Mouse (Mus musculus): ENCODE data around the gene Hsd17b1. TPM values are rescaled to one million over a fixed set of nuclear protein-coding genes. Genes with fewer than 3 reads are reported as not detected.

The Hsd17b1 gene
- polyA plus RNA-seq, 1 experiment from 2014 or later: not detected

DNA sequence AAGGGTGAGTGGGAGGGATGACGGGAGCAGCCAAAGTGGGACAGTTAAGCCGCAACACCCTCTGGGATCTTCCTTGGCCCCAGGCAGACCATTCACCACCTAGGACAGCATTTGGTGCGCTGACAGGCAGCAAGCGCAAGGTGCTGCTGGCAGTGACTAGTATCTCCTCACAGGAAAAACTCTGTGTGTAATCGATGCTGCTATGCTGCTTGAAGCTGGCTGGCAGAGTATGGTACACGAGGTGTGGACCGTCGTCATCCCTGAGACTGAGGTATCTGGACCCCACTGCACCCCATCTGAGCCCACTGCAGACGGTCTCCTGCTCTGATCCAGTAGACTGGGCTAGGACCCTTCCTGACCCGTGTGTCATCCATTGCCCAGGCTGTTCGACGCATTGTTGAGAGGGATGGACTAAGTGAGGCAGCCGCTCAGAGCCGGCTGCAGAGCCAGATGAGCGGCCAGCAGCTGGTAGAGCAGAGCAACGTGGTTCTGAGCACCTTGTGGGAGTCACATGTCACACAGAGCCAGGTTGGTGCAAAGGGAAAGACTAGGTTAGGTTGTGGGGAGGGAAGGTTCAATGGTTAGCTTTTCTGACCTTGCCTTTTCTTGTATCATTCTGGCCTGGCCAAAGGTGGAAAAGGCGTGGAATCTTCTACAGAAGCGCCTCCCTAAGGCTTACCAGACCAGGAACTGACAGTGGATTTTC, 7.6 kb downstream of the Hsd17b1 start:
- Histone ChIP-seq H3K27ac (ENCODE audit: poor library complexity, severe bottlenecking) (peak overlapping the region; percentile 74; the same call in 1 of the 2 replicates), H3K9ac (peak overlapping the region; percentile 92; the same call in 1 of the 2 replicates), H3K9me3 (replicated peaks) (no peaks in the 10 kb centered on the region), H3K36me3 (peaks cover 40% of the 10 kb centered on the region), H3K4me3 (no peak overlapping the region), H3K27me3 (replicated peaks) (peaks cover 5% of the 10 kb centered on the region), H3K4me1 (replicated peaks) (peaks cover 42% of the 10 kb centered on the region), H3K4me2 (peak overlapping the region; percentile 95)
- no peak for ATAC-seq (ENCODE audit: insufficient number of reproducible peaks, low FRiP score)
- WGBS: 90% methylated on average over 18 of the region's 18 CpGs

DNA sequence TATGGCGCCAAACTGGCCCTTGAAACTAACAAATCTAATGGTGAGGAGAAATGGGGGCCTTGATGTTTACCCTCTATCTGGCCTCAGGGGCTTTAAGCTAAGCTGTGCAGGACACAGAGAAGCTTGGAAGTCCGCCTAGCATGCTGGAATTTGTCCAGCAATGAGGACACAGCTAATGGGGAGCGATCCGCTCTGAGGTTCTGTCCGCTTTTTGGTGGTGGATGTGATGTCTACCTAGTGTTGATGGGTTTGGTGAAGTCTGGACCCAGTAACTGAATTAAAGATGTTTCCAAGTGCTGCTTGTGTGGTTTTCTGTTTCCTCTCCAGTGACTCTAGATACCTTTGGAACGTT, 8.1 kb downstream of the Hsd17b1 start:
- peak overlapping the region; percentile 95 for H3K4me2 ChIP-seq
- H3K9ac ChIP-seq: peak overlapping the region; percentile 92
- peaks cover 42% of the 10 kb centered on the region for H3K4me1 ChIP-seq (replicated peaks)
- peaks cover 45% of the 10 kb centered on the region for H3K36me3 ChIP-seq
- peak overlapping the region; percentile 74 for H3K27ac ChIP-seq (ENCODE audit: poor library complexity, severe bottlenecking)
- peak overlapping the region; percentile 86 for H3K4me3 ChIP-seq
- H3K9me3 ChIP-seq (replicated peaks): no peaks in the 10 kb centered on the region
- no peaks in the 10 kb centered on the region for H3K27me3 ChIP-seq (replicated peaks)
- 75% methylated on average over 6 of the region's 6 CpGs for WGBS
- ATAC-seq (ENCODE audit: insufficient number of reproducible peaks, low FRiP score): no peak

GRCm38 (mm10) chr11:101086756-101087681, 8.8 kb downstream of the Hsd17b1 start, which contains the start of gene Mlx:
Gene Mlx, plus strand, starts transcription at chr11:101087277.
- WGBS: 2% methylated on average over 52 of the region's 52 CpGs
- Histone ChIP-seq H3K27me3 (replicated peaks) (no peaks in the 10 kb centered on the region), H3K4me1 (replicated peaks) (peaks cover 39% of the 10 kb centered on the region), H3K27ac (ENCODE audit: poor library complexity, severe bottlenecking) (peak within 1 kb of the TSS; percentile 74), H3K9ac (peak within 1 kb of the TSS; percentile 92), H3K9me3 (replicated peaks) (no peaks in the 10 kb centered on the region), H3K36me3 (peaks cover 52% of the 10 kb centered on the region), H3K4me2 (peak within 1 kb of the TSS; percentile 95), H3K4me3 (peak within 1 kb of the TSS; percentile 86)
- peak; percentile 87 for ATAC-seq (ENCODE audit: insufficient number of reproducible peaks, low FRiP score)

- no peaks in the 10 kb centered on the region for H3K27me3 ChIP-seq (replicated peaks)
- H3K4me1 ChIP-seq (replicated peaks): peaks cover 39% of the 10 kb centered on the region
- peaks cover 59% of the 10 kb centered on the region for H3K36me3 ChIP-seq
- peak overlapping the region; percentile 95 for H3K4me2 ChIP-seq
- H3K27ac ChIP-seq (ENCODE audit: poor library complexity, severe bottlenecking): peak overlapping the region; percentile 73
- H3K4me3 ChIP-seq: peak overlapping the region; percentile 86
- peak overlapping the region; percentile 92 for H3K9ac ChIP-seq
- no peaks in the 10 kb centered on the region for H3K9me3 ChIP-seq (replicated peaks)
- 14% methylated on average over 8 of the region's 8 CpGs for WGBS
- no peak for ATAC-seq (ENCODE audit: insufficient number of reproducible peaks, low FRiP score)
These were observed 9.5 kb downstream of the Hsd17b1 start for GRCm38 (mm10) chr11:101087682-101088055.

GRCm38 (mm10) chr11:101089931-101090330, 11.7 kb downstream of the Hsd17b1 start:
- 81% methylated on average over 1 of the region's 1 CpGs for WGBS
- H3K27ac ChIP-seq (ENCODE audit: poor library complexity, severe bottlenecking): no peak overlapping the region
- ATAC-seq (ENCODE audit: insufficient number of reproducible peaks, low FRiP score): no peak
- H3K27me3 ChIP-seq (replicated peaks): no peaks in the 10 kb centered on the region
- peaks cover 37% of the 10 kb centered on the region for H3K4me1 ChIP-seq (replicated peaks)
- H3K9ac ChIP-seq: no peak overlapping the region
- no peak overlapping the region for H3K4me3 ChIP-seq
- peaks cover 68% of the 10 kb centered on the region for H3K36me3 ChIP-seq
- H3K4me2 ChIP-seq: no peak overlapping the region
- H3K9me3 ChIP-seq (replicated peaks): no peaks in the 10 kb centered on the region

DNA sequence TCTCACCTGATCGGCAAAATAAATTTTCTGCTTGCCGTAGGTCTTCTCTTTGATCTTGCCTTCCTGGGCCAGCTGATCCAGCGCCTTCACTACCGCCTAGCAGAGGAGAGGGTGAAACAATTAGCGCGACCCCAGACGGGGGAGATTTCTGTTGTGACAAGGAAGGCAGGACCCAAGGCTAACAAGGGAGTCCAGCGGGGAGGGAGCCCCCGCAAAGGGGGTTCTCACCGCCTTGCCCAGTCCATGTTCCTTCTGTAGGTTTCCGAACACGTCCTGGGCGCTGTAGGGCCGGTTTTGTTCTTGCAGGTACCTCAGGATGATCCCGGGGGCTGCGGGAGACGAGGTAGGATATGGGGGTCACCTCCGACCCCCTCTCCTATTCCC, 16.7 kb downstream of the Hsd17b1 start:
- WGBS: 1% methylated on average over 18 of the region's 18 CpGs
- H3K4me1 ChIP-seq (replicated peaks): peaks cover 10% of the 10 kb centered on the region
- no peak overlapping the region for H3K27ac ChIP-seq (ENCODE audit: poor library complexity, severe bottlenecking)
- H3K27me3 ChIP-seq (replicated peaks): no peaks in the 10 kb centered on the region
- ATAC-seq (ENCODE audit: insufficient number of reproducible peaks, low FRiP score): no peak
- no peaks in the 10 kb centered on the region for H3K9me3 ChIP-seq (replicated peaks)
- H3K36me3 ChIP-seq: peaks cover 75% of the 10 kb centered on the region
- peak overlapping the region; percentile 94 for H3K4me2 ChIP-seq
- H3K9ac ChIP-seq: peak overlapping the region; percentile 90
- peak overlapping the region; percentile 84 for H3K4me3 ChIP-seq

DNA sequence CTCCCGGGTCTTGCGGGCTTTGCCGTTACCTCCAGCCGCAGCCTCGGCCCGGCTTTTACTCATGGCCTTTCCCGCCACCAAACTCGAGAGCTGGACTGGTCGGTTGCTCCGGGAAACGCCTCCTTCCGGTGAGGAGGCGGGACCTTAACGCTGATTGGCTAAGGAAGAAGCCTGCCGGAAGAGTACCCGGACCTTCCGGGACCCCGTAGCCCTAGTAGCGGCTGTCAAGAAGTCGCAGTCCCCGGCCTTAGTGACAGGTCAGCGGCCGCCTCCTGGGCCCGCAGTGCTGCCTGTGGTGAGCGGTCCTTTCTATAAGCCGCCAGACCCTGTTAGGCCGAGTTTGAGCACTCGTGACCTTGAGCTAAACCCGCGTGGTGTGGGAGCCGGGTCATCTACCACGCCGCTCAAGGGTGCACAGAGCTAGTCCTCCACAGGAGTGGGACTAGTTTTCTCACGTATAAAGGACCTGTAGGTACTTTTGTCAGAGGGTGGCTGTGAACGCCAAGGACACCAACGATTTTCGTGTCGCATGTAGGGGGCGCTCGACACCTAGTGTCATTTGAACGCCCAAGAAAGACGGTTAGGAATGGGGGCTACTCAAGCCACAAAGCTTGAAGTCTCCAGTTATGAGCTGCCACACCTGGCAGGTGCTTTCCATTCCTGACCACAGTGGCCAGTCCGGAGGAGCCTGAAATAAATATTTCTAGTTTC, 17.3 kb downstream of the Hsd17b1 start, which contains the start of gene Psmc3ip:
Gene Psmc3ip (minus strand): TSS at position 123 of the 711 bp plus-strand sequence.
- peaks cover 10% of the 10 kb centered on the region for H3K4me1 ChIP-seq (replicated peaks)
- H3K27me3 ChIP-seq (replicated peaks): no peaks in the 10 kb centered on the region
- peak within 1 kb of the TSS; percentile 97 for H3K27ac ChIP-seq (ENCODE audit: poor library complexity, severe bottlenecking)
- no peaks in the 10 kb centered on the region for H3K9me3 ChIP-seq (replicated peaks)
- peak within 1 kb of the TSS; percentile 94 for H3K4me2 ChIP-seq
- H3K9ac ChIP-seq: peak within 1 kb of the TSS; percentile 90
- peaks cover 75% of the 10 kb centered on the region for H3K36me3 ChIP-seq
- H3K4me3 ChIP-seq: peak within 1 kb of the TSS; percentile 84
- peak; percentile 93 for ATAC-seq (ENCODE audit: insufficient number of reproducible peaks, low FRiP score)
- under 1% methylated on average over 43 of the region's 43 CpGs for WGBS

GRCm38 (mm10) chr11:101098231-101098630, 20.0 kb downstream of the Hsd17b1 start:
- 0 out of 2 replicates have a peak overlapping the region, but pooled peaks have one; percentile 27 for H3K9ac ChIP-seq
- H3K4me1 ChIP-seq (replicated peaks): peaks cover 12% of the 10 kb centered on the region
- no peak overlapping the region for H3K27ac ChIP-seq (ENCODE audit: poor library complexity, severe bottlenecking)
- H3K9me3 ChIP-seq (replicated peaks): no peaks in the 10 kb centered on the region
- no peak overlapping the region for H3K4me2 ChIP-seq
- 90% methylated on average over 8 of the region's 8 CpGs for whole genome bisulfite sequencing
- H3K27me3 ChIP-seq (replicated peaks): no peaks in the 10 kb centered on the region
- H3K36me3 ChIP-seq: peaks cover 72% of the 10 kb centered on the region
- H3K4me3 ChIP-seq: no peak overlapping the region
- ATAC-seq (ENCODE audit: insufficient number of reproducible peaks, low FRiP score): no peak

GRCm38 (mm10) chr11:101103011-101103410, 24.8 kb downstream of the Hsd17b1 start:
- Histone ChIP-seq H3K9ac (no peak overlapping the region), H3K36me3 (peaks cover 71% of the 10 kb centered on the region), H3K4me2 (no peak overlapping the region), H3K4me3 (no peak overlapping the region), H3K9me3 (replicated peaks) (no peaks in the 10 kb centered on the region), H3K4me1 (replicated peaks) (0 out of 2 replicates have a peak, but pooled peaks cover 3% of the 10 kb centered on the region), H3K27ac (ENCODE audit: poor library complexity, severe bottlenecking) (no peak overlapping the region), H3K27me3 (replicated peaks) (no peaks in the 10 kb centered on the region)
- no peak for ATAC-seq (ENCODE audit: insufficient number of reproducible peaks, low FRiP score)
- 88% methylated on average over 5 of the region's 5 CpGs for WGBS

- ATAC-seq (ENCODE audit: insufficient number of reproducible peaks, low FRiP score): no peak
- H3K27me3 ChIP-seq (replicated peaks): no peaks in the 10 kb centered on the region
- no peaks in the 10 kb centered on the region; the same call in 1 of the 2 replicates for H3K4me1 ChIP-seq (replicated peaks)
- H3K36me3 ChIP-seq: peaks cover 16% of the 10 kb centered on the region
- H3K9ac ChIP-seq: no peak overlapping the region
- no peaks in the 10 kb centered on the region for H3K9me3 ChIP-seq (replicated peaks)
- 87% methylated on average over 4 of the region's 4 CpGs for WGBS
- H3K4me2 ChIP-seq: no peak overlapping the region
- H3K4me3 ChIP-seq: no peak overlapping the region
- no peak overlapping the region for H3K27ac ChIP-seq (ENCODE audit: poor library complexity, severe bottlenecking)
These were observed 31.1 kb downstream of the Hsd17b1 start for GRCm38 (mm10) chr11:101109351-101109750.

Measured in heart, embryonic 12.5 days (tissue).